Mouse (Mus musculus) embryonic fibroblast, embryonic 13.5 days (primary cell): ENCODE measurements around the gene Spc24. TPM values are rescaled to one million over a fixed set of nuclear protein-coding genes. Genes with fewer than 3 reads are reported as not detected.

ENCODE experiments used
- H3K27ac ChIP-seq: 2 replicates; pipeline ENCODE4 v1.5.1; 2012; ENCODE audit warnings: low read length, control low read depth, inconsistent platforms; ENCODE audit not compliant: insufficient read depth
- H3K4me1 ChIP-seq: 2 replicates; pipeline ENCODE4 v1.6.1; 2011; ENCODE audit warnings: low read length; ENCODE audit not compliant: control insufficient read depth, insufficient read depth
- H3K4me3 ChIP-seq: 2 replicates; pipeline ENCODE4 v1.5.1; 2011; ENCODE audit warnings: mild to moderate bottlenecking, control low read depth, low read length; ENCODE audit not compliant: insufficient read depth
- CTCF ChIP-seq: IDR thresholded peaks from 2 replicates; pipeline ENCODE4 v1.5.1; 2011; ENCODE audit warnings: mild to moderate bottlenecking, control low read depth, low read length, moderate library complexity, borderline replicate concordance; ENCODE audit not compliant: insufficient read depth
- POLR2A ChIP-seq: IDR thresholded peaks from 2 replicates; pipeline ENCODE4 v1.6.1; 2011; ENCODE audit warnings: low read depth, mild to moderate bottlenecking, control low read depth, low read length, moderate library complexity
- polyA plus RNA-seq: library from polyadenylated mRNA; stranded (reverse); fragments of >200 nt; gene quantifications from 2 replicates; pipeline ENCODE4 v1.2.4, GENCODE M21; 2011; ENCODE audit warnings: low read depth; ENCODE audit not compliant: missing spikeins, insufficient read length

Spc24 gene
- polyA plus RNA-seq = 14.2 and 21.2 TPM in 2 replicates

DNA sequence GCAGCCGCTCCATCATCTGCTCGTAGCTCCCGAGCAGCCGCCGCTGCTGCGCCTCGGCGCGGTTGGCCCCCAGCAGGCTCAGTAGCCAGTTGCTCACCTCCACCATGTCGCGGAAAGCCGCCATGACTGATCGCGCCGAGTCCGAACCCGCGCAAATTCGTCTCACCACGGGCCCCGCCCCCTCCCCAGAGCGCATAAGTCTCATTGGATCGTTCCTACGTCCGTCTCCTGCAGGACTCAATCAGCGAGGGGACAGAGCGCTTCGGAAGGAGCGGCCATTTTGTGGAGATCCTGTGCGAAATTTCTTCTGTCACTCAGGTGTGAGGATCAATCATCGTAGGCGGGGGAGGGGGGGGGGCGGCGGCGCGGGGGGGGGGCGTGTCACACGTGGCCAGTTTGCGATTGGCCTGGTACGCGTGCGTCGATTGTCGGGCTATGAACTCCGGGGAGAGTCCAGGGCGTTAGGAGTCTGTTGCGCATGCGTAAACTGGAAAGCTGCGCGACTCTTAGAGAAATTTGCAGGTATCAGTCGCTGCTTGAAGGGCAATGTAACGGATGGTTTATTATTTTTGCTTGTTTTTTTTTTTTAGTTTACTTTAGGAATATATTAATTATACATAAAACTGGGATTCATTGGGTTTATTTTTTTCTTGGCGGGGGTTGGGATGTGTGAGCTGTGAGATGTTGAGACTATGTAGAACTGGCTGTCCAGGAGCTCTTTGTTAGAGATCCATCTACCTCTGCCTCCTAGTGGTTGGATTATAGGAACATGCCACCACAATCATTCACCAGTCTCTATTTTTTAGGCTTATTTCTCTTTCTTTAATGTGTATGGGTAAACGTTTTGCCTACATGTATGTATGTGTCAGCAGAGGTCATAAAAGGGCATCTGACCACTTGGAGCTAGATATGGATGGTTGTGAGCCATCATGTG lies at the start of gene Spc24:
Spc24 (minus strand) TSS at position 149 of the 934 bp plus-strand sequence.
- Histone ChIP-seq H3K4me3 (peak within 1 kb of the TSS; percentile 73), H3K27ac (0 out of 2 replicates have a peak within 1 kb of the TSS, but pooled peaks have one; percentile 39), H3K4me1 (no peaks in the 10 kb centered on the region)
- TF ChIP-seq CTCF (no peak), POLR2A (peak; percentile 57)

DNA sequence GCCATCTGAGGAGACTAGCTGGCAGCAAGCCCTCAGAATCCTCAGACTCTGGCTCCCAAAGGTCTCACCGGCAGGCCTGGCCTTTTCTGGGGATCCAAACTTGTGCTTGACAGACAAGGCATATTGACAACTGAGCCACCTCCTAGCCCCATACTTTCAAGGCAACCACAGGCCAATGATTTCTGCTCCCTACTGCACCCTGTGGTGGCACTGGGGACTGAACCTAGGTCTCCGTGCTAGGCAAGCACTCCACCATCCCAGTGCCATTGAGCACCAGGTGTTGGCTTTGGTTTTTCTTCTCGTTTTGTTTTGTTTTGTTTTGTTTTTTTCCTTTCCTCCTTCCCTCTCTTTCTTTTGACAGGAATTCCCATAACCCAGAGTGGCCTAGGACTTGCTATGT lies 48.5 kb upstream of the Spc24 start:
- Histone ChIP-seq H3K27ac (no peak overlapping the region), H3K4me3 (no peak overlapping the region), H3K4me1 (no peaks in the 10 kb centered on the region; the same call in 1 of the 2 replicates)
- TF ChIP-seq CTCF (peak; percentile 42; the same call in 1 of the 2 replicates), POLR2A (no peak)

DNA sequence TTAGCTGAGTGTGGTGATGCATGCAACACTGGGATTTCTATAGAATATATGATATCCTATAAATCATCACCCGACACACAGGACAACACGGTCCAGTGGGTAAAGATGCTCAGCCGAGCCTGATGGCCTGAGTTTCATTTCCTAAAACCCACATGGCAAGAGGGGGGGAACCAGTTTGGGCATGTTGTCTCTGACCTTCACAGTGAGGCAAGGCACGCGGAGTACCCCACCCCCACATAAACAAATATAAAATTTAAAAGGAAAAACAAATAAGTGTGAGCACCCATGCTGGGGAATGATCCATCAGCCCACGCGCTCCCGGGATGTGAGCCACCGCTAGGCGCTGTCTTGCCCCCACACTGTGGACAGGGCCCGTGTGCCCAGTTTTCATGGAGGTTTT lies 46.9 kb upstream of the Spc24 start:
- Histone ChIP-seq H3K4me1 (no peaks in the 10 kb centered on the region; the same call in 1 of the 2 replicates), H3K4me3 (no peak overlapping the region), H3K27ac (no peak overlapping the region)
- no peak for TF ChIP-seq CTCF
- TF ChIP-seq POLR2A = no peak

DNA sequence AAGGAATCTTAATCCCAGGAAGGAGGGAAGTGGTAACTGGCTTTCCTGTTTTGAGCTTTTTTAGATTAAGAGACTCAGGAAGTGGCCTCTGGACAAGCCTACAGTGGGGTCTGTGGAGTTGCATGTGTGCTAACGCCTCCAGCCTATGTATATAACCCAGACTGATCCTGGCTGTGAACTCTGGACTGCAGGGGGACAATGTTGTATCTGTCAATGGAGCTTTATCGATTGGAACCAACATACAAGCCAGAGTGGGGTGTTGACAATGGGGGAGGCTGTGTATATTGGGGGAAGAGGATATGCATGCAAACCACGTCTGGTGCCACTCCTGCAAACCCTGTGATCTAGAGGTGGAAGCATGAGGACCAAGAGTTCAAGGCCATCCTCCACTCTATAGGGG lies 46.3 kb upstream of the Spc24 start:
- Histone ChIP-seq H3K27ac (no peak overlapping the region), H3K4me3 (no peak overlapping the region), H3K4me1 (no peaks in the 10 kb centered on the region; the same call in 1 of the 2 replicates)
- TF ChIP-seq CTCF = no peak
- no peak for TF ChIP-seq POLR2A

DNA sequence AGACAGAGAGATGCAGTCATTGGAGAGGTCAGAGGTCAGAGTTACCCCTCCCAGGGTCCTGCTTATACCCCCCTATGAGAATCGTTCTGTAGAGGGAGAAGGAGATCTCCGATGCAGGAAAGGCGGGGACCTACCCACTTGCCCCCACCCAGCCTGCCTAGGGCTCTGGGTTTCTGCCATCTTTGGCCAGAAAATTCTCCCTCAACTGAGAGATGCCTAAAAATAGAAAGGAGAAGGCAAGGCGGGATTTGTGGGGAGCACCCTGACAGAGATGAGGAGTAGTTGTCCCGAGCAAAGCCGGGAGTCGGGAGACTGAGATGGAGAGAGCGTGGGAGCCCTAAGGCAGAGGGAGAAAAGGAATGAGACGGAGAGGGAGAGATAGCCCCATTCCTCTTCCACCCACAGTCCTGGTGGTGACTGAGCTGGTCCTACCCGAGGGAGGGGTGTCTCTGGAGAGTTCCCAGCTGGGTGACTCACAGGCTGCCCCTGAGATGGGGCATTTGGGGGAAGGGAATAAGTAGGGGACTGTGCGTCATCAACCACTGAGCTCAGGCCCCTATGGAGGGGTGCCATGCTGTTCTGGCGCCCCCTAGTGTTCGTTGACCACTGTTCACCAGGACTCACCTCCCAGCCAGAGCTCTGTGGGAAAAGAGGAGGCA lies 44.0 kb upstream of the Spc24 start:
- H3K27ac ChIP-seq = peak overlapping the region; percentile 94
- peak; percentile 59 for TF ChIP-seq POLR2A
- peak; percentile 94 for TF ChIP-seq CTCF
- no peak overlapping the region for H3K4me3 ChIP-seq
- no peaks in the 10 kb centered on the region; the same call in 1 of the 2 replicates for H3K4me1 ChIP-seq

DNA sequence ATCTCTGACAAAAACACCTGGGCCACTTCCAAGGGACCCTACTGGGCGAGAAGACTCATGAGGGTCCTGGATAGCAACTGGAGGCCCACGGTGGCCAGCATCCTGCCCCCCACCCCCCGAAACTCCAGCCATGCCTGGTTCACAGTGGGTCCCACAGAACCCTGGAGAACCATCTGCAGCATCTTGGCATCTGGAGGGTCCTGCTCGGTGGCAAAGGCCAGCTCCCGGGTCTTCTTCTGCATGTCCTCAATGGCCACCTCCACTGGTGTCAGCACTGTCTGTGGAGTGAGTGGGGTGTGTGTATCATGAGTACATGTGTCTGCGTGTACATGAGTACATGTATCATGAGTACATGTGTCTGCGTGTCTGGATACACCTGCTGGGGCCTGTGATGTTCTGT lies 41.5 kb upstream of the Spc24 start:
- peaks cover 4% of the 10 kb centered on the region; the same call in 1 of the 2 replicates for H3K4me1 ChIP-seq
- TF ChIP-seq POLR2A = no peak
- no peak for TF ChIP-seq CTCF
- no peak overlapping the region for H3K4me3 ChIP-seq
- H3K27ac ChIP-seq = no peak overlapping the region

DNA sequence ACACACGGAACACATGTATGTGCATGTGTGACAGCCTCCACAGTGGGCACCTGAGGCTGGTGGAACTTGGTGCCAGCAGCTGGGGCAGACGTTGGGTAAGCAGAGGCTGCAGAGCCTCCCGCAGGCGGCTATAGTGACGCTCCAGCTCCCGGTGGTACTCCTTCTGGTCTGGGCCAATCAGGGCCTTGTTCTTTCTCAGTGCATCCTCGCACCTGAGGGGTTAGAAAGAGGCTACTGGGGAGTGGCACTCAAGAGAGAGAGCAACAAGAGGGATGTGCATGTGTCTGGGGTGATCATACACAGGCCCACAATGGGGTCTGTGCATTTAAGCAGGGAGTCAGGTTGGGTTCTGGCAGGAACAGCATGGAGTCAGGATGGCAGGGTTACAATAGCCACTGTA lies 41.0 kb upstream of the Spc24 start:
- peaks cover 4% of the 10 kb centered on the region; the same call in 1 of the 2 replicates for H3K4me1 ChIP-seq
- H3K4me3 ChIP-seq = no peak overlapping the region
- no peak overlapping the region for H3K27ac ChIP-seq
- TF ChIP-seq POLR2A = no peak
- no peak for TF ChIP-seq CTCF

DNA sequence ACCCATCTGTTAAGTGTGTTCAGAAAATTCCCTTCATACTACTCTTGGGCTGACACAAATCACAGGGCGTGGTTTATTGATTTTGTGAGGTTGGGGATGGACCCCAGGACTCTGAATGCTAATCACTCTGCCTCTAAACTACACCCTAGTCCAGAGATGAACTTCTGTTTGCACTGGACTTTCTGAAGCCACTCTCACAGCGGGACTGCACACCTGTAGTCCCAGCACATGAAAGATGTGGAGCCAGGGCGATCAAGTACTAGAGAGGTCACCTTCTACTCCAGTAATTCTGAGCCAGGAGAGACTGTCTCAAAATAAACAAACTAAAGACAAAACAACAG lies 38.9 kb upstream of the Spc24 start:
- peak overlapping the region; percentile 84 for H3K27ac ChIP-seq
- no peak overlapping the region for H3K4me3 ChIP-seq
- peaks cover 7% of the 10 kb centered on the region; the same call in 1 of the 2 replicates for H3K4me1 ChIP-seq
- TF ChIP-seq CTCF (no peak), POLR2A (no peak)

DNA sequence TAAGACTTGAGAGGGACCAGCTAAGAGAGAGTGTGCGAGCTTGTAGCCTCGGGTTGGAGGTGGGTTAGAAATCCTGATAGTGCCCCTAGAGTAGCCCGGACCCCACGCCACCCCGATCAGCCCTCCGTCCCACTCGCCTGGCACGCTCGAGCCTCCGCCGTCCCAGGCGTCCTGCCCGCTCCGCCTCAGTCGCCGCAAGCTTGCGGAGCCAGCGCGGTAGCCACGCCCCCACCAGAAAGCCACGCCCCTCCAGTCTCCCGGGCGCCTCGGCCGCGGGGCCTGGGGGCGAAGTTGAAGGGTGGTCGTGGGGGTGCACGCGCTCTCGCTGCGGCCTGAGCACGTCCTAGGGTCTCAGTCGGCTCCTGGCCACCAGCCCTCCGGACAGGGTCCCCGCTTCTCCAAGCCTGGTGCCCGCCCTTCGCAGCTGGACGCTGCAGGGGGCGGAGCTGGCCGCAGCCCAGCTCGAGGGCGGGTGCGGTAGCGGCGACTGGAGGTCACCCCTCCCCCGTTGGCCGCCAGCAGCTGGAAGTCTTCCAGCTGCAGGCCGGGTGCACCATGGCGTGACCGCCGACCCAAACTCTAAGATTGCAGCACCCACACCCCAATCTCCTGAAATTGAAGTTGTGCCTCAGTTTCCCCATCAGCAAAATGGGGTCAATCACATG lies 38.4 kb upstream of the Spc24 start, which contains the start of gene Kank2:
Kank2 (minus strand) TSS at position 400 of the 665 bp plus-strand sequence.
- TF ChIP-seq POLR2A (peak; percentile 92), CTCF (no peak)
- H3K4me1 ChIP-seq = peaks cover 7% of the 10 kb centered on the region; the same call in 1 of the 2 replicates
- H3K4me3 ChIP-seq = peak within 1 kb of the TSS; percentile 82
- H3K27ac ChIP-seq = peak within 1 kb of the TSS; percentile 90
